Mouse (Mus musculus) forebrain, embryonic 16.5 days (tissue): ENCODE measurements around the gene Wdfy4. TPM values are rescaled to one million over a fixed set of nuclear protein-coding genes. Genes with fewer than 3 reads are reported as not detected.

ENCODE experiments used
- ATAC-seq: fragments of 200-750 bp; cut with Nextera tagmentation; 2 replicates; pipeline ENCODE4 v1.8.0; 2017; ENCODE audit warnings: mild to moderate bottlenecking, moderate library complexity
- H3K27ac ChIP-seq: fragments of 300-500 bp; sonication (generic); 2 replicates; pipeline ENCODE4 v1.5.1; 2014; ENCODE audit warnings: low read length, control low read depth
- H3K27me3 ChIP-seq: fragments of 300-500 bp; sonication (generic); replicated peaks from 2 replicates; pipeline ENCODE4 v1.6.1; 2014; ENCODE audit warnings: low read length; ENCODE audit not compliant: control insufficient read depth, insufficient read depth
- H3K36me3 ChIP-seq: fragments of 300-500 bp; sonication (generic); 2 replicates; pipeline ENCODE4 v1.6.1; 2014; ENCODE audit not compliant: control insufficient read depth, insufficient read depth
- H3K4me1 ChIP-seq: fragments of 300-500 bp; sonication (generic); replicated peaks from 2 replicates; pipeline ENCODE4 v1.6.1; 2014; ENCODE audit warnings: low read length; ENCODE audit not compliant: control insufficient read depth, insufficient read depth
- H3K4me2 ChIP-seq: fragments of 300-500 bp; sonication (generic); 2 replicates; pipeline ENCODE4 v1.6.1; 2014; ENCODE audit warnings: mild to moderate bottlenecking, low read length, control low read depth
- H3K4me3 ChIP-seq: fragments of 300-500 bp; sonication (generic); replicated peaks from 2 replicates; pipeline ENCODE4 v1.5.1; 2014; ENCODE audit warnings: mild to moderate bottlenecking, low read length, control low read depth
- H3K9ac ChIP-seq: fragments of 300-500 bp; sonication (generic); replicated peaks from 2 replicates; pipeline ENCODE4 v1.6.1; 2014; ENCODE audit warnings: low read depth, low read length, control low read depth
- H3K9me3 ChIP-seq: fragments of 300-500 bp; sonication (generic); 2 replicates; pipeline ENCODE4 v1.6.1; 2016; ENCODE audit warnings: low read length; ENCODE audit not compliant: control insufficient read depth
- WGBS: fragments of 180-500 bp; shearing (Covaris S2); extraction: QIAGEN DNeasy Blood & Tissue Kit; methylation state at CpG from one replicate; pipeline ENCODE4 v1.1.7; 2014; 5-methylcytosine and 5-hydroxymethylcytosine counted together
- polyA plus RNA-seq: library from polyadenylated mRNA; unstranded; fragments of >200 nt; fragmentation: Nextera tagmentation; extraction: Ambion mirVana; gene quantifications from 2 replicates; pipeline ENCODE4 v1.2.1, GENCODE M21; 2015

The Wdfy4 gene
- polyA plus RNA-seq, 1 experiment from 2014 or later, result 0.06 TPM

- Histone ChIP-seq H3K9ac (no peak overlapping the region), H3K9me3 (no peaks in the 10 kb centered on the region), H3K4me3 (no peak overlapping the region), H3K27ac (no peak overlapping the region), H3K4me2 (no peak overlapping the region), H3K36me3 (no peaks in the 10 kb centered on the region), H3K4me1 (no peaks in the 10 kb centered on the region), H3K27me3 (no peaks in the 10 kb centered on the region)
- ATAC-seq, result no peak
- 89% methylated on average over 3 of the region's 3 CpGs for WGBS
Measured at GRCm38 (mm10) chr14:33073355-33073754, 112.0 kb downstream of the Wdfy4 start.

- no peaks in the 10 kb centered on the region for H3K4me1 ChIP-seq
- WGBS, result 90% methylated on average over 7 of the region's 7 CpGs
- ATAC-seq, result no peak
- no peak overlapping the region for H3K9ac ChIP-seq
- H3K4me3 ChIP-seq, result no peak overlapping the region
- H3K27ac ChIP-seq, result no peak overlapping the region
- H3K4me2 ChIP-seq, result no peak overlapping the region
- no peaks in the 10 kb centered on the region for H3K36me3 ChIP-seq
- no peaks in the 10 kb centered on the region for H3K27me3 ChIP-seq
- H3K9me3 ChIP-seq, result no peaks in the 10 kb centered on the region
Measured at GRCm38 (mm10) chr14:33072351-33072750, 113.0 kb downstream of the Wdfy4 start.

- no peak overlapping the region for H3K4me3 ChIP-seq
- H3K4me1 ChIP-seq, result no peaks in the 10 kb centered on the region
- no peak overlapping the region for H3K9ac ChIP-seq
- no peak for ATAC-seq
- 80% methylated on average over 9 of the region's 9 CpGs for WGBS
- 0 out of 2 replicates have a peak, but pooled peaks cover 3% of the 10 kb centered on the region for H3K9me3 ChIP-seq
- H3K4me2 ChIP-seq, result no peak overlapping the region
- no peaks in the 10 kb centered on the region for H3K36me3 ChIP-seq
- no peaks in the 10 kb centered on the region; the same call in 1 of the 2 replicates for H3K27me3 ChIP-seq
- no peak overlapping the region for H3K27ac ChIP-seq
Measured at GRCm38 (mm10) chr14:33067676-33068075, 117.6 kb downstream of the Wdfy4 start.

- H3K4me3 ChIP-seq, result no peak overlapping the region
- peak; percentile 28; the same call in 1 of the 2 replicates for ATAC-seq
- H3K4me2 ChIP-seq, result no peak overlapping the region
- H3K9me3 ChIP-seq, result 0 out of 2 replicates have a peak, but pooled peaks cover 3% of the 10 kb centered on the region
- no peaks in the 10 kb centered on the region for H3K4me1 ChIP-seq
- no peak overlapping the region for H3K9ac ChIP-seq
- H3K36me3 ChIP-seq, result no peaks in the 10 kb centered on the region
- WGBS, result 19% methylated on average over 5 of the region's 5 CpGs
- H3K27ac ChIP-seq, result no peak overlapping the region
- no peaks in the 10 kb centered on the region; the same call in 1 of the 2 replicates for H3K27me3 ChIP-seq
Measured at GRCm38 (mm10) chr14:33062996-33063395, 122.3 kb downstream of the Wdfy4 start.

- no peak for ATAC-seq
- H3K27me3 ChIP-seq, result no peaks in the 10 kb centered on the region
- H3K9ac ChIP-seq, result no peak overlapping the region
Measured at GRCm38 (mm10) chr14:33058881-33059660, 126.2 kb downstream of the Wdfy4 start.

GRCm38 (mm10) chr14:33053441-33053840, 131.9 kb downstream of the Wdfy4 start:
- Histone ChIP-seq H3K27ac (no peak overlapping the region), H3K27me3 (no peaks in the 10 kb centered on the region), H3K4me2 (no peak overlapping the region), H3K4me1 (0 out of 2 replicates have a peak, but pooled peaks cover 4% of the 10 kb centered on the region), H3K9ac (no peak overlapping the region), H3K36me3 (no peaks in the 10 kb centered on the region), H3K9me3 (no peaks in the 10 kb centered on the region), H3K4me3 (no peak overlapping the region)
- 25% methylated on average over 8 of the region's 8 CpGs for WGBS
- no peak for ATAC-seq

More at GRCm38 (mm10) chr14:33058881-33059660, 126.2 kb downstream of the Wdfy4 start:
- no peak overlapping the region for H3K27ac ChIP-seq
- no peak overlapping the region for H3K4me3 ChIP-seq
- H3K4me2 ChIP-seq, result no peak overlapping the region
- H3K4me1 ChIP-seq, result 0 out of 2 replicates have a peak, but pooled peaks cover 1% of the 10 kb centered on the region
- no peaks in the 10 kb centered on the region for H3K36me3 ChIP-seq
- no peaks in the 10 kb centered on the region for H3K9me3 ChIP-seq
- 92% methylated on average over 7 of the region's 7 CpGs for WGBS

GRCm38 (mm10) chr14:33045217-33045616, 140.1 kb downstream of the Wdfy4 start:
- no peak overlapping the region for H3K27ac ChIP-seq
- ATAC-seq, result no peak
- H3K4me2 ChIP-seq, result no peak overlapping the region
- WGBS, result 88% methylated on average over 3 of the region's 3 CpGs
- no peak overlapping the region for H3K4me3 ChIP-seq
- no peaks in the 10 kb centered on the region for H3K36me3 ChIP-seq
- H3K4me1 ChIP-seq, result no peaks in the 10 kb centered on the region
- no peaks in the 10 kb centered on the region for H3K9me3 ChIP-seq
- H3K27me3 ChIP-seq, result no peaks in the 10 kb centered on the region
- no peak overlapping the region for H3K9ac ChIP-seq

- Histone ChIP-seq H3K27ac (no peak overlapping the region), H3K4me3 (no peak overlapping the region), H3K27me3 (no peaks in the 10 kb centered on the region), H3K4me1 (no peaks in the 10 kb centered on the region), H3K4me2 (no peak overlapping the region), H3K36me3 (no peaks in the 10 kb centered on the region), H3K9ac (no peak overlapping the region), H3K9me3 (no peaks in the 10 kb centered on the region)
- WGBS, result 37% methylated on average over 3 of the region's 3 CpGs
- ATAC-seq, result no peak
Measured at GRCm38 (mm10) chr14:33036811-33037210, 148.5 kb downstream of the Wdfy4 start.

GRCm38 (mm10) chr14:33035386-33035785, 149.9 kb downstream of the Wdfy4 start:
- 57% methylated on average over 5 of the region's 5 CpGs for WGBS
- no peaks in the 10 kb centered on the region for H3K36me3 ChIP-seq
- H3K9me3 ChIP-seq, result no peaks in the 10 kb centered on the region
- no peak overlapping the region for H3K27ac ChIP-seq
- H3K4me3 ChIP-seq, result no peak overlapping the region
- ATAC-seq, result no peak
- H3K4me2 ChIP-seq, result no peak overlapping the region
- H3K27me3 ChIP-seq, result no peaks in the 10 kb centered on the region
- no peaks in the 10 kb centered on the region for H3K4me1 ChIP-seq
- H3K9ac ChIP-seq, result no peak overlapping the region
